Mouse (Mus musculus) Patski (cell line): ENCODE measurements around the gene Zfp811. TPM values are rescaled to one million over a fixed set of nuclear protein-coding genes. Genes with fewer than 3 reads are reported as not detected.

ENCODE experiments used
- ATAC-seq: fragments of 100-300 bp; one replicate; pipeline ENCODE4 v1.8.0; 2021
- CTCF ChIA-PET: fragments of 350-600 bp; sonication (Branson Sonifier 250); formaldehyde crosslinking; loops from one replicate; lab custom pipeline; 2022; ENCODE audit warnings: inconsistent platforms; lab: Charles Lee
- POLR2A ChIA-PET: fragments of 350-600 bp; sonication (Branson Sonifier 250); formaldehyde crosslinking; loops from one replicate; lab custom pipeline; 2022; ENCODE audit warnings: antibody characterized with exemption, inconsistent platforms; lab: Charles Lee
- DNase-seq: peaks from one replicate; pipeline ENCODE4 v3.0.0-alpha.2; 2011; ENCODE audit warnings: low read depth, low spot score
- H3K27me3 ChIP-seq: fragments of 371-371 bp; one replicate; pipeline ENCODE4 v1.5.1; 2021
- CTCF ChIP-seq: fragments of 100-300 bp; IDR thresholded peaks from one replicate; pipeline ENCODE4 v1.5.1; 2021
- in situ Hi-C: fragments of 300-500 bp; cut with MboI; formaldehyde crosslinking; loops from 3 replicates; pipeline ENCODE4 v1.11.1; 2018; ENCODE audit warnings: low pct_unique_long_range_greater_than_20kb, mixed read lengths
- polyA plus RNA-seq: library from polyadenylated mRNA; unstranded; gene quantifications from one replicate; pipeline ENCODE4 v1.2.3, GENCODE M21; 2021

Gene Zfp811
- polyA plus RNA-seq, 1 experiment from 2014 or later: 0.33 TPM

GRCm38 (mm10) chr17:32810648-32811047 lies 917 bp upstream of the Zfp811 start:
- no peak for TF ChIP-seq CTCF
- ChIA-PET CTCF (no interaction called here), POLR2A (no interaction called here)
- no peak for ATAC-seq
- in situ Hi-C loops: no loop called here
- peaks cover under 1% of the 10 kb centered on the region for H3K27me3 ChIP-seq
- no peak for DNase-seq

- DNase-seq: no peak
- CTCF ChIA-PET: interaction anchor here (1.5 kb wide), 1 partner anchor 18 kb away, joined by 3 read pairs; no protein-coding TSS in a partner anchor
- TF ChIP-seq CTCF: no peak
- POLR2A ChIA-PET: no interaction called here
- in situ Hi-C loops: no loop called here
- peaks cover 10% of the 10 kb centered on the region for H3K27me3 ChIP-seq
- no peak for ATAC-seq
Observed at GRCm38 (mm10) chr17:32808921-32809320, 810 bp downstream of the Zfp811 start.

DNA sequence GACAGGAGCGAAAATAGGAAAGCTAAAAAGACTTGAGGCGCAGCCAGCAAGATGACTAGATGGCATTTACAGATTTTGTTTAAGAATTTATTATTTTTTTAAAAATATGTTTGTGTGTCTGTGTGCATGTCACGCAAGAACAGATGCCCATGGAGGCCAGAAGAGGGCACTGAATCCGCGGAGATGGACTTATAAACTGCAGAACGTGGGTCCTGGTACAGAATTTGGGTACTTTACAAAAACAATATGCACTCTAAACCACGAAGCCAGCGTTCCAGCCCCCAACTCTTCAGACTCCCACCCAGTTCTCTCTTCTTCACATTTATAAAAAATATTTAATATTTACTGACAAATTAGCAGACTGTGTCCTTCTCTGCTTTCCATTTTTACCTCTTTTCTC lies 20.5 kb downstream of the Zfp811 start:
- TF ChIP-seq CTCF: peak; percentile 20
- ChIA-PET POLR2A (no interaction called here), CTCF (no interaction called here)

GRCm38 (mm10) chr17:32788576-32788975 lies 21.2 kb downstream of the Zfp811 start:
- CTCF ChIA-PET: no interaction called here
- POLR2A ChIA-PET: no interaction called here
- no peak for DNase-seq

More for the DNA sequence above, 20.5 kb downstream of the Zfp811 start:
- H3K27me3 ChIP-seq: no peaks in the 10 kb centered on the region
- ATAC-seq: no peak
- in situ Hi-C loops: no loop called here
- no peak for DNase-seq

DNA sequence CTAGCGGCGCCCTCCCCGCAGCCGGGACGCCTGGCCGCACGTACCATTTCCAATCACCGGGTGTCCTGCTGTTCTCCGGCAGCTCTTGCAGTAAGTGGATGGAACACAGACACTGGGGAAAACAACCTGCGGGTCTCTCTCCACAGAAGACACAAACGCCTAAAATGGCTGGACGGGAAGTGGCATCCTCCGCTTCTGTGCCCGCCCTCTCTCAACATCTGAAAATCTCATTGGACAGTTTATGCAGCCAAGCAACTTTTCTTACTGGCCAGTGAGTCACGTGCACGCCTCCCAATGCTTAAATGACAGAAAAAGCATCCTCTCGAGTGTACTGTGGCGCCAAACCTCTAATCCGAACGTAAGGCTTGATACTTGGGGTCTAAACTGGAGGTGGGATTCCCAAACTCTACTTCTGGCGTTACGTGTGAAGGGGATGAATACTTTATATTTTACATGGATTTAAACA lies 21.6 kb downstream of the Zfp811 start, which contains the start of gene Zfp871:
Gene Zfp871, minus strand, starts transcription at position 194 of the 466 bp plus-strand sequence.
- in situ Hi-C loops: no loop called here
- ChIA-PET POLR2A (no interaction called here), CTCF (no interaction called here)
- no peak for TF ChIP-seq CTCF
- ATAC-seq: peak; percentile 96
- no peaks in the 10 kb centered on the region for H3K27me3 ChIP-seq
- peak; percentile 71 for DNase-seq

More at GRCm38 (mm10) chr17:32788576-32788975, 21.2 kb downstream of the Zfp811 start:
- no peaks in the 10 kb centered on the region for H3K27me3 ChIP-seq
- ATAC-seq: no peak
- no peak for TF ChIP-seq CTCF
- in situ Hi-C loops: no loop called here

DNA sequence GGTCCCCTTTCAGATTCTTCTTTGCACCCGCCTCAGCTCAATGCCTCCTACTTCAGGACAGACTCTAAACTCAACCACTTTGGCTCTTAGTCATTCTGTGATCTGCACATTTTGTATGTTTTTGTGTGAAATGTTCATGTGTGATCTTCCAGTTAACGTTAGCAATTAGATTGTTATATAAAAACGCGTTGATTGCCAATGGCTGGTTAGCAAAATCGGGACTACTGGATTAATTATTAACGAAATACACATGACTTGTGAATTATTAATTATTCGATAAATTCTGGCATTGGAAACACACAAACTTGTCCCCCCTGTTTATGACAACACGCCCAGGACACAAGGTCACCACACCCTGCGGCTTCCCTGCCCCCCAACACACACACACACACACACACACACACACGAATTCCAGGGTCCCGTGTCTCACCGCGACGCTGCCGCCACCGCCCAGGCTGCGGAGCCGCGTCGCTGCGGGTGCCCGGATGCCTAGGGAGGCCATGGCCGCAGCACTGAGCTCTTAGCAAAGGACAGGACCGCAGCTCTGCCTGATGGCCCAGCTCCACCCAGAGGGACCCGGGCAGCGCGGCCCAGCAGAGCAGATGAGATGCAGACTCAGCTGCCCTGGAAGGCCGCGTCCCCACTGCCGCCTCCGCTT lies 22.2 kb downstream of the Zfp811 start:
- no peak for TF ChIP-seq CTCF
- ChIA-PET POLR2A (no interaction called here), CTCF (no interaction called here)
- no peaks in the 10 kb centered on the region for H3K27me3 ChIP-seq
- ATAC-seq: peak; percentile 70
- DNase-seq: no peak
- in situ Hi-C loops: no loop called here

- CTCF ChIA-PET: no interaction called here
- ATAC-seq (no peak), DNase-seq (no peak)
- in situ Hi-C loops: no loop called here
- POLR2A ChIA-PET: no interaction called here
- no peaks in the 10 kb centered on the region for H3K27me3 ChIP-seq
- no peak for TF ChIP-seq CTCF
Observed at GRCm38 (mm10) chr17:32786944-32787343, 22.8 kb downstream of the Zfp811 start.

GRCm38 (mm10) chr17:32785656-32786055 lies 24.1 kb downstream of the Zfp811 start:
- DNase-seq (no peak), ATAC-seq (no peak)
- TF ChIP-seq CTCF: no peak
- H3K27me3 ChIP-seq: no peaks in the 10 kb centered on the region
- in situ Hi-C loops: no loop called here
- ChIA-PET POLR2A (interaction anchor here (0.6 kb wide), 1 partner anchor 252 kb away, joined by 7 read pairs; no protein-coding TSS in a partner anchor), CTCF (no interaction called here)

- no peak for DNase-seq
- POLR2A ChIA-PET: no interaction called here
- in situ Hi-C loops: no loop called here
- TF ChIP-seq CTCF: no peak
- no peaks in the 10 kb centered on the region for H3K27me3 ChIP-seq
- CTCF ChIA-PET: interaction anchor here (0.9 to 1.0 kb wide), 2 partner anchors 9 to 12 kb away, joined by 3 read pairs; no protein-coding TSS in a partner anchor
- ATAC-seq: no peak
Observed at GRCm38 (mm10) chr17:32777564-32777963, 32.2 kb downstream of the Zfp811 start.

DNA sequence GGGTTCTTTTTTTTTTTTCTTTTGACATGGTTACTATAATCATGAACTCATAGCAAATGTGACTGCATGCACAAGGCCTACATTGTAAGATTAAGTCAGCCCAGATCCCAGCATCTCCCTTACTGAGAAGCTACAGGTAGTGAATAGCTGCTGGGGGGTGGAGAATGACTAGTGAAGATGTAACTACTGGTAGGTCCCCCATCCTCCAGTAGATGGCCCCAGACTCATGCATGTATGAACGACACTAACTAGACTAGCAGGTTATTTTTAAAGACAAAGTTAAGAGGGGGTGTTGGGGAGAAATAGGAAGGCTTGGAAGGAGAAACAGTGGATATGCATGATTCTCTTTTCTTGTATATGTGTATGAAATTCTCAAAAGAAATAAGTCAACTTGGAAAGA lies 38.5 kb downstream of the Zfp811 start:
- ATAC-seq (no peak), DNase-seq (no peak)
- ChIA-PET POLR2A (no interaction called here), CTCF (interaction anchor here (1.0 to 1.2 kb wide), 2 partner anchors 9 to 14 kb away, joined by 3 to 4 read pairs; no protein-coding TSS in a partner anchor)
- peak; percentile 40 for TF ChIP-seq CTCF
- in situ Hi-C loops: no loop called here
- no peaks in the 10 kb centered on the region for H3K27me3 ChIP-seq

- ChIA-PET CTCF (interaction anchor here (1.0 kb wide), 1 partner anchor 11 kb away, joined by 3 read pairs; no protein-coding TSS in a partner anchor), POLR2A (no interaction called here)
- in situ Hi-C loops: no loop called here
- DNase-seq (no peak), ATAC-seq (no peak)
- no peaks in the 10 kb centered on the region for H3K27me3 ChIP-seq
- TF ChIP-seq CTCF: no peak
Observed at GRCm38 (mm10) chr17:32766422-32766821, 43.3 kb downstream of the Zfp811 start.
